ENCODE assay signal across 23 mouse cellular contexts in genomic region chr4:114557731-114558130, GRCm38 (mm10).
"Had no signal": no experiment of that assay in that cellular context is flagged by ENCODE, and none has a peak within 500 bp of the region (broad histone marks: within the 10 kb centered on the region; RNA-seq: fewer than 3 reads in every experiment).

No protein-coding gene starts in this region.

- H3K9ac ChIP-seq: heart, embryonic 12.5 days; heart, embryonic 13.5 days; heart, embryonic 15.5 days; hindbrain, embryonic 12.5 days; hindbrain, embryonic 13.5 days; hindbrain, embryonic 14.5 days; hindbrain, embryonic 15.5 days; intestine, embryonic 15.5 days; kidney, embryonic 15.5 days had no signal

- H3K27ac ChIP-seq: heart, embryonic 13.5 days; hindbrain, embryonic 12.5 days; hindbrain, embryonic 13.5 days; hindbrain, embryonic 14.5 days; hindbrain, embryonic 15.5 days; hindbrain, postnatal 0 days; intestine, embryonic 15.5 days; kidney, embryonic 15.5 days; kidney, postnatal 0 days; layer of hippocampus, adult 2 months; left cerebral cortex, adult 2 months had no signal

- H3K9me3 ChIP-seq: heart, embryonic 10.5 days; heart, embryonic 12.5 days; heart, embryonic 13.5 days; heart, embryonic 15.5 days; hindbrain, embryonic 10.5 days; hindbrain, embryonic 12.5 days; hindbrain, embryonic 13.5 days; hindbrain, embryonic 15.5 days; intestine, embryonic 15.5 days; kidney, embryonic 15.5 days had no signal

- H3K27me3 ChIP-seq: heart, embryonic 15.5 days; hindbrain, embryonic 12.5 days; hindbrain, embryonic 13.5 days; hindbrain, embryonic 15.5 days; intestine, embryonic 15.5 days; kidney, embryonic 15.5 days had no signal

- H3K4me3 ChIP-seq: heart, embryonic 10.5 days; heart, embryonic 12.5 days; heart, embryonic 13.5 days; heart, embryonic 15.5 days; hindbrain, embryonic 10.5 days; hindbrain, embryonic 12.5 days; hindbrain, embryonic 13.5 days; hindbrain, embryonic 15.5 days; intestine, embryonic 15.5 days; kidney, embryonic 15.5 days; layer of hippocampus, adult 2 months; left cerebral cortex, adult 2 months had no signal

- ATAC-seq: hindbrain, embryonic 16.5 days; hindbrain, postnatal 0 days; inflammation-experienced regulatory T-cells, adult 6 months; intestine, postnatal 0 days had no signal

- DNase-seq: heart, postnatal 10 days; heart, postnatal 36 days; layer of hippocampus, adult 9-11 months; layer of hippocampus, postnatal 36 days had no signal

- H3K4me2 ChIP-seq: heart, embryonic 11.5 days; heart, embryonic 13.5 days; heart, embryonic 15.5 days; hindbrain, embryonic 12.5 days; hindbrain, embryonic 13.5 days; hindbrain, embryonic 14.5 days; hindbrain, embryonic 15.5 days; intestine, embryonic 15.5 days; kidney, embryonic 15.5 days had no signal

- H3K4me1 ChIP-seq: hindbrain, embryonic 13.5 days; hindbrain, embryonic 15.5 days had no signal

- H3K36me3 ChIP-seq: heart, embryonic 10.5 days; heart, embryonic 12.5 days; heart, embryonic 13.5 days; heart, embryonic 15.5 days; hindbrain, embryonic 10.5 days; hindbrain, embryonic 12.5 days; hindbrain, embryonic 13.5 days; hindbrain, embryonic 15.5 days; intestine, embryonic 15.5 days; kidney, embryonic 15.5 days had no signal
